Mouse (Mus musculus) thymus, postnatal 14 days (tissue): ENCODE measurements around the gene Mfn2.

Experiments
- DNase-seq: peaks from one replicate; pipeline ENCODE4 v3.0.0; 2021

The Mfn2 gene

GRCm38 (mm10) chr4:147904313-147905089 lies at the start of gene Mfn2:
Gene Mfn2 (minus strand): TSS chr4:147904704.
- DNase-seq = peak; percentile 92

GRCm38 (mm10) chr4:147953590-147953989 lies 49.1 kb upstream of the Mfn2 start:
- DNase-seq = peak; percentile 42

GRCm38 (mm10) chr4:147947511-147947910 lies 43.0 kb upstream of the Mfn2 start:
- DNase-seq = no peak

GRCm38 (mm10) chr4:147943005-147943404 lies 38.5 kb upstream of the Mfn2 start:
- DNase-seq = no peak

- DNase-seq = peak; percentile 61
Observed at GRCm38 (mm10) chr4:147941045-147942020, 36.8 kb upstream of the Mfn2 start.

- peak; percentile 90 for DNase-seq
Observed at GRCm38 (mm10) chr4:147940576-147941044, 36.1 kb upstream of the Mfn2 start, which contains the start of gene 2510039O18Rik. Gene 2510039O18Rik (plus strand): TSS chr4:147940895.

GRCm38 (mm10) chr4:147940111-147940510 lies 35.6 kb upstream of the Mfn2 start:
- no peak for DNase-seq

- no peak for DNase-seq
Observed at GRCm38 (mm10) chr4:147938148-147939096, 33.9 kb upstream of the Mfn2 start.

GRCm38 (mm10) chr4:147937486-147937885 lies 33.0 kb upstream of the Mfn2 start:
- DNase-seq = no peak

GRCm38 (mm10) chr4:147937021-147937420 lies 32.5 kb upstream of the Mfn2 start:
- no peak for DNase-seq

GRCm38 (mm10) chr4:147936331-147936954 lies 31.9 kb upstream of the Mfn2 start, which contains the start of gene Plod1:
Gene Plod1 (minus strand): TSS chr4:147936767.
- DNase-seq = peak; percentile 84

- DNase-seq = no peak
Observed at GRCm38 (mm10) chr4:147935904-147936303, 31.4 kb upstream of the Mfn2 start.

- DNase-seq = no peak
Observed at GRCm38 (mm10) chr4:147934611-147935010, 30.1 kb upstream of the Mfn2 start.

GRCm38 (mm10) chr4:147934134-147934533 lies 29.6 kb upstream of the Mfn2 start:
- DNase-seq = no peak

GRCm38 (mm10) chr4:147930946-147931345 lies 26.4 kb upstream of the Mfn2 start:
- DNase-seq = no peak

GRCm38 (mm10) chr4:147928540-147928939 lies 24.0 kb upstream of the Mfn2 start:
- no peak for DNase-seq

- no peak for DNase-seq
Observed at GRCm38 (mm10) chr4:147928136-147928535, 23.6 kb upstream of the Mfn2 start.

- DNase-seq = no peak
Observed at GRCm38 (mm10) chr4:147927705-147928104, 23.2 kb upstream of the Mfn2 start.

GRCm38 (mm10) chr4:147922341-147922740 lies 17.8 kb upstream of the Mfn2 start:
- DNase-seq = no peak

- no peak for DNase-seq
Observed at GRCm38 (mm10) chr4:147920973-147921372, 16.5 kb upstream of the Mfn2 start.

GRCm38 (mm10) chr4:147918459-147919121 lies 14.1 kb upstream of the Mfn2 start:
- peak; percentile 40 for DNase-seq
